Mouse (Mus musculus) limb, embryonic 14.5 days (tissue): Measurements from ENCODE around the gene Gata1. TPM values are rescaled to one million over a fixed set of nuclear protein-coding genes. Genes with fewer than 3 reads are reported as not detected.

Experiments used
- ATAC-seq: fragments of 200-750 bp; cut with Nextera tagmentation; 2 replicates; pipeline ENCODE4 v1.8.0; 2017; ENCODE audit warnings: low read depth, moderate number of reproducible peaks, moderate TSS enrichment; ENCODE audit not compliant: low FRiP score
- DNase-seq: peaks from one replicate; pipeline ENCODE4 v3.0.0-alpha.2; 2015; ENCODE audit warnings: low spot score
- H3K27ac ChIP-seq: fragments of 300-500 bp; sonication (generic); replicated peaks from 2 replicates; pipeline ENCODE4 v1.5.1; 2014; ENCODE audit warnings: low read depth, mild to moderate bottlenecking, low read length, moderate library complexity, mixed read lengths
- H3K27me3 ChIP-seq: fragments of 300-500 bp; sonication (generic); 2 replicates; pipeline ENCODE4 v1.6.1; 2014; ENCODE audit warnings: low read length, mixed read lengths; ENCODE audit not compliant: control insufficient read depth, insufficient read depth
- H3K36me3 ChIP-seq: fragments of 300-500 bp; sonication (generic); 2 replicates; pipeline ENCODE4 v1.6.1; 2014; ENCODE audit warnings: mild to moderate bottlenecking, low read length, moderate library complexity, mixed read lengths; ENCODE audit not compliant: control insufficient read depth, insufficient read depth
- H3K4me1 ChIP-seq: fragments of 300-500 bp; sonication (generic); 2 replicates; pipeline ENCODE4 v1.6.1; 2014; ENCODE audit warnings: antibody characterized with exemption, low read length, mixed read lengths; ENCODE audit not compliant: control insufficient read depth, insufficient read depth
- H3K4me2 ChIP-seq: fragments of 300-500 bp; sonication (generic); replicated peaks from 2 replicates; pipeline ENCODE4 v1.6.1; 2014; ENCODE audit warnings: low read depth, mild to moderate bottlenecking, low read length, moderate library complexity; ENCODE audit not compliant: severe bottlenecking
- H3K4me3 ChIP-seq: fragments of 300-500 bp; sonication (generic); replicated peaks from 2 replicates; pipeline ENCODE4 v1.5.1; 2014; ENCODE audit warnings: low read length
- H3K9ac ChIP-seq: fragments of 300-500 bp; sonication (generic); 2 replicates; pipeline ENCODE4 v1.6.1; 2014; ENCODE audit warnings: mild to moderate bottlenecking, low read depth, low read length, moderate library complexity; ENCODE audit not compliant: severe bottlenecking
- H3K9me3 ChIP-seq: fragments of 300-500 bp; sonication (generic); 2 replicates; pipeline ENCODE4 v1.6.1; 2016; ENCODE audit warnings: low read length; ENCODE audit not compliant: control insufficient read depth
- POLR2A ChIP-seq: fragments of 200-500 bp; IDR thresholded peaks from 2 replicates; pipeline ENCODE4 v1.8.0; 2012; ENCODE audit warnings: inconsistent platforms, mild to moderate bottlenecking, moderate library complexity, borderline replicate concordance; ENCODE audit not compliant: insufficient read depth, insufficient read length; ENCODE audit errors: extremely low read depth
- WGBS: fragments of 180-500 bp; shearing (Covaris S2); extraction: QIAGEN DNeasy Blood & Tissue Kit; methylation state at CpG from one replicate; pipeline ENCODE4 v1.1.7; 2014; 5-methylcytosine and 5-hydroxymethylcytosine counted together
- polyA plus RNA-seq, 2 experiments: library from polyadenylated mRNA; depleted of rRNA in 1 of 2; stranded (reverse) in 1 of 2; unstranded in 1 of 2; fragments of >200 nt; fragmentation: Nextera tagmentation in 1 of 2; extraction: Ambion mirVana in 1 of 2; gene quantifications; 2 replicates each; pipeline versions ENCODE4 v1.2.1 to v1.2.3; 2012 to 2014

Gene Gata1
- 1.5 and 2.0 TPM in 2 replicates for polyA plus RNA-seq (2012; rRNA removed)
- polyA plus RNA-seq (2014; fragmentation: Nextera tagmentation; extraction: Ambion mirVana), result 1.3 and 1.6 TPM in 2 replicates

- no peaks in the 10 kb centered on the region for H3K9me3 ChIP-seq
- no peak within 1 kb of the TSS for H3K4me3 ChIP-seq
- H3K4me1 ChIP-seq, result no peaks in the 10 kb centered on the region
- no peak within 1 kb of the TSS for H3K9ac ChIP-seq
- H3K27ac ChIP-seq, result no peak within 1 kb of the TSS
- no peaks in the 10 kb centered on the region for H3K36me3 ChIP-seq
- ATAC-seq, result no peak
- no peak for DNase-seq
- TF ChIP-seq POLR2A, result no peak
- no peaks in the 10 kb centered on the region for H3K27me3 ChIP-seq
- no peak within 1 kb of the TSS for H3K4me2 ChIP-seq
- WGBS, result 92% methylated on average over 11 of the region's 11 CpGs
Observed at GRCm38 (mm10) chrX:7977892-7978291, at the start of gene Gata1. TSS of gene Gata1 (minus strand) at chrX:7978071.

- no peak for DNase-seq
- Histone ChIP-seq H3K27me3 (no peaks in the 10 kb centered on the region), H3K4me1 (no peaks in the 10 kb centered on the region), H3K36me3 (no peaks in the 10 kb centered on the region), H3K4me3 (no peak overlapping the region), H3K9me3 (no peaks in the 10 kb centered on the region), H3K4me2 (no peak overlapping the region), H3K27ac (no peak overlapping the region), H3K9ac (no peak overlapping the region)
- ATAC-seq, result no peak
- TF ChIP-seq POLR2A, result no peak
- WGBS, result 66% methylated on average over 4 of the region's 4 CpGs
Observed at GRCm38 (mm10) chrX:8026811-8027210, 48.9 kb upstream of the Gata1 start.

- H3K4me2 ChIP-seq, result no peak overlapping the region
- no peaks in the 10 kb centered on the region for H3K27me3 ChIP-seq
- no peaks in the 10 kb centered on the region for H3K36me3 ChIP-seq
- 76% methylated on average over 2 of the region's 2 CpGs for WGBS
- DNase-seq (no peak), ATAC-seq (no peak)
- no peak overlapping the region for H3K9ac ChIP-seq
- no peaks in the 10 kb centered on the region for H3K4me1 ChIP-seq
- no peak overlapping the region for H3K27ac ChIP-seq
- H3K9me3 ChIP-seq, result no peaks in the 10 kb centered on the region
- TF ChIP-seq POLR2A, result no peak
- H3K4me3 ChIP-seq, result no peak overlapping the region
Observed at GRCm38 (mm10) chrX:8024795-8025194, 46.9 kb upstream of the Gata1 start.

- H3K36me3 ChIP-seq, result no peaks in the 10 kb centered on the region
- no peak overlapping the region for H3K4me2 ChIP-seq
- no peak for TF ChIP-seq POLR2A
- DNase-seq, result no peak
- H3K9me3 ChIP-seq, result no peaks in the 10 kb centered on the region
- H3K9ac ChIP-seq, result no peak overlapping the region
- no peaks in the 10 kb centered on the region for H3K4me1 ChIP-seq
- no peak overlapping the region for H3K27ac ChIP-seq
- H3K27me3 ChIP-seq, result no peaks in the 10 kb centered on the region
- ATAC-seq, result peak; percentile 47; the same call in 1 of the 2 replicates
- no peak overlapping the region for H3K4me3 ChIP-seq
- WGBS, result 71% methylated on average over 2 of the region's 2 CpGs
Observed at GRCm38 (mm10) chrX:8020111-8020778, 42.4 kb upstream of the Gata1 start.

- ATAC-seq (no peak), DNase-seq (no peak)
- Histone ChIP-seq H3K36me3 (no peaks in the 10 kb centered on the region), H3K4me1 (no peaks in the 10 kb centered on the region), H3K9me3 (no peaks in the 10 kb centered on the region), H3K27ac (no peak within 1 kb of the TSS), H3K4me2 (no peak within 1 kb of the TSS), H3K4me3 (no peak within 1 kb of the TSS), H3K9ac (no peak within 1 kb of the TSS), H3K27me3 (no peaks in the 10 kb centered on the region)
- WGBS, result 55% methylated on average over 2 of the region's 2 CpGs
- no peak for TF ChIP-seq POLR2A
Observed at GRCm38 (mm10) chrX:8018286-8018685, 40.4 kb upstream of the Gata1 start, which contains the start of gene Glod5. TSS of gene Glod5 (minus strand) at chrX:8018492.
